Mouse (Mus musculus): ENCODE data around the gene Cask.

GRCm38 (mm10) chrX:13477596-13477995 lies 373.6 kb downstream of the Cask start:
- no peak for TF ChIP-seq CTCF (IDR thresholded peaks at IDR 0.05; ENCODE audit: low read depth)
- no peak for TF ChIP-seq EP300 (IDR thresholded peaks at IDR 0.05; ENCODE audit: low read depth)
